Mouse (Mus musculus): ENCODE measurements around the gene Rnf180. TPM values are rescaled to one million over a fixed set of nuclear protein-coding genes. Genes with fewer than 3 reads are reported as not detected.

Gene Rnf180
- total and polyA plus RNA-seq, 3 experiments, result 0.13 to 0.66 TPM; not detected in 1

- in situ Hi-C loops (cut with MboI; ENCODE audit: low pct_ligation_motif_present, low pct_unique_long_range_greater_than_20kb, low sequenced_read_pairs), result no loop called here
- no peak overlapping the region for H3K9ac ChIP-seq (ENCODE audit: insufficient read depth, low read depth)
- H3K4me1 ChIP-seq (ENCODE audit: control insufficient read depth in 1 of 2, insufficient read depth in 2 of 2), result peaks cover 0 to 1% of the 10 kb centered on the region in 2 experiments; a peak in 1 of 4 replicates
- DNase-seq (ENCODE audit: extremely low read depth), result no peak
- no peak overlapping the region for H3K4me3 ChIP-seq (replicated peaks in 1 of 3; ENCODE audit: low read depth in 2 of 3, low read length in 2 of 3, poor library complexity in 1 of 3)
- no peaks in the 10 kb centered on the region for H3K79me2 ChIP-seq (replicated peaks; ENCODE audit: control insufficient read depth, extremely low read depth, insufficient read depth, poor library complexity, severe bottlenecking)
- H3K36me3 ChIP-seq (replicated peaks in 1 of 2; ENCODE audit: control insufficient read depth in 1 of 2, insufficient read depth in 1 of 2, low read length in 1 of 2), result no peaks in the 10 kb centered on the region
- no peak overlapping the region for H3K27ac ChIP-seq (ENCODE audit: insufficient read depth, low read depth)
- no peak for TF ChIP-seq POLR2A (IDR thresholded peaks at IDR 0.05; ENCODE audit: low read depth, low read length)
- TF ChIP-seq TBP (conservative IDR thresholded peaks at IDR 0.05; ENCODE audit: low read depth, low read length), result no peak
- TF ChIP-seq BHLHE40 (IDR thresholded peaks at IDR 0.05; ENCODE audit: low read depth, low read length), result no peak
- TF ChIP-seq RAD21 (IDR thresholded peaks at IDR 0.05; ENCODE audit: low read depth, low read length), result no peak
- TF ChIP-seq MAFK (IDR thresholded peaks at IDR 0.05; ENCODE audit: insufficient replicate concordance, low read length), result no peak
- no peak for TF ChIP-seq GABPA (IDR thresholded peaks at IDR 0.05; ENCODE audit: insufficient replicate concordance, low read depth, low read length)
- no peak for TF ChIP-seq HCFC1 (IDR thresholded peaks at IDR 0.05; ENCODE audit: low read depth, low read length)
- TF ChIP-seq MAZ (IDR thresholded peaks at IDR 0.05; ENCODE audit: low read depth, low read length), result no peak
- no peak for TF ChIP-seq TCF12 (IDR thresholded peaks at IDR 0.05; ENCODE audit: low read depth, low read length)
- no peak for TF ChIP-seq EP300 (IDR thresholded peaks at IDR 0.05; ENCODE audit: low read length)
- TF ChIP-seq SMC3 (IDR thresholded peaks at IDR 0.05; ENCODE audit: low read depth, low read length), result no peak
- TF ChIP-seq RCOR1 (conservative IDR thresholded peaks at IDR 0.05; ENCODE audit: low read depth, low read length), result no peak
- no peak for TF ChIP-seq MYC (IDR thresholded peaks at IDR 0.05; ENCODE audit: low read depth, low read length)
- no peak for TF ChIP-seq CHD1 (IDR thresholded peaks at IDR 0.05; ENCODE audit: low read depth, low read length)
- no peak for TF ChIP-seq NRF1 (IDR thresholded peaks at IDR 0.05; ENCODE audit: low read depth, low read length)
- no peak overlapping the region for H3K4me2 ChIP-seq (ENCODE audit: insufficient read depth, low read depth, poor library complexity, severe bottlenecking)
- H3K9me3 ChIP-seq (replicated peaks; ENCODE audit: low read length), result no peaks in the 10 kb centered on the region
- dilution Hi-C loops (cut with MboI; ENCODE audit: extremely low pct_ligation_motif_present, extremely low pct_unique_long_range_greater_than_20kb, low sequenced_read_pairs), result no loop called here
- H3K27me3 ChIP-seq (replicated peaks), result no peaks in the 10 kb centered on the region
Measured at GRCm38 (mm10) chr13:105305513-105305912, 10.9 kb upstream of the Rnf180 start.

GRCm38 (mm10) chr13:105304054-105304453 lies 9.4 kb upstream of the Rnf180 start:
- no peak overlapping the region for H3K4me3 ChIP-seq (replicated peaks in 1 of 3; ENCODE audit: low read depth in 2 of 3, low read length in 2 of 3, poor library complexity in 1 of 3)
- H3K36me3 ChIP-seq (replicated peaks in 1 of 2; ENCODE audit: control insufficient read depth in 1 of 2, insufficient read depth in 1 of 2, low read length in 1 of 2), result no peaks in the 10 kb centered on the region
- no peaks in the 10 kb centered on the region for H3K79me2 ChIP-seq (replicated peaks; ENCODE audit: control insufficient read depth, extremely low read depth, insufficient read depth, poor library complexity, severe bottlenecking)
- no peaks in the 10 kb centered on the region for H3K9me3 ChIP-seq (replicated peaks; ENCODE audit: low read length)
- dilution Hi-C loops (cut with MboI; ENCODE audit: extremely low pct_ligation_motif_present, extremely low pct_unique_long_range_greater_than_20kb, low sequenced_read_pairs), result no loop called here
- in situ Hi-C loops (cut with MboI; ENCODE audit: low pct_ligation_motif_present, low pct_unique_long_range_greater_than_20kb, low sequenced_read_pairs), result no loop called here
- H3K4me1 ChIP-seq (ENCODE audit: control insufficient read depth in 1 of 2, insufficient read depth in 2 of 2), result peaks cover 0 to 14% of the 10 kb centered on the region in 2 experiments; a peak in 2 of 4 replicates
- DNase-seq (ENCODE audit: extremely low read depth), result no peak
- no peak overlapping the region for H3K27ac ChIP-seq (ENCODE audit: insufficient read depth, low read depth)
- no peak overlapping the region for H3K4me2 ChIP-seq (ENCODE audit: insufficient read depth, low read depth, poor library complexity, severe bottlenecking)
- TF ChIP-seq JUN (IDR thresholded peaks at IDR 0.05; ENCODE audit: insufficient read depth, low read depth, low read length) (no peak), BHLHE40 (IDR thresholded peaks at IDR 0.05; ENCODE audit: low read depth, low read length) (no peak), ZNF384 (IDR thresholded peaks at IDR 0.05; ENCODE audit: low read depth, low read length) (no peak), EP300 (IDR thresholded peaks at IDR 0.05; ENCODE audit: low read length) (no peak), UBTF (IDR thresholded peaks at IDR 0.05; ENCODE audit: low read depth, low read length) (no peak), MAFK (IDR thresholded peaks at IDR 0.05; ENCODE audit: insufficient replicate concordance, low read length) (no peak), E2F4 (IDR thresholded peaks at IDR 0.05; ENCODE audit: insufficient replicate concordance, low read depth, low read length) (no peak), TBP (conservative IDR thresholded peaks at IDR 0.05; ENCODE audit: low read depth, low read length) (no peak), SIN3A (IDR thresholded peaks at IDR 0.05; ENCODE audit: low read length) (no peak), HCFC1 (IDR thresholded peaks at IDR 0.05; ENCODE audit: low read depth, low read length) (no peak), POLR2A (IDR thresholded peaks at IDR 0.05; ENCODE audit: low read depth, low read length) (no peak)
- H3K9ac ChIP-seq (ENCODE audit: insufficient read depth, low read depth), result no peak overlapping the region
- no peaks in the 10 kb centered on the region for H3K27me3 ChIP-seq (replicated peaks)
